Mouse (Mus musculus): Measurements from ENCODE around the gene Gm8677. TPM values are rescaled to one million over a fixed set of nuclear protein-coding genes. Genes with fewer than 3 reads are reported as not detected.
"Not testable (repeated sequence)": the region's sequence is repeated elsewhere in the genome, so short reads cannot be mapped to it uniquely, and the experiment has no call there.

Gm8677 gene
- polyA plus RNA-seq (2015; fragmentation: Nextera tagmentation; extraction: Ambion mirVana) = not detected in 2 replicates

DNA sequence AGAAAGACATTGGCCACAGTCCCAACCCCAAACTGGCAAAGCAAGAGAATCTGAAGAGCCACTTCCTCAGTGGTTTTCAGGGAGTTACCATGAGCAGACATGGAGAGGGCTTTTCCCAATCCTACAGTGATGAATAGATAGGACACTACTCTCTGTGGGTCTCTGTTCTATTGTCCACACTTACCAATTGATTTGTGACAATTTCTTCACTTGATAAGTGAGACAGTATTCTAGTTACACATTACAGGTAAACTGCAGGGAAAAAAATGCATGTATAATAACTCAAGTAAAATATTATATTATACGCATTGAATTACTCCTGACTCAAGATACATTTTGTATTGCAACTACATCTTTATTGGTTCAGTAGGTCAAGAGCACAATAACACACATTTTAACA lies at the start of gene Gm8677:
TSS of gene Gm8677 (minus strand) at position 101 of the 400 bp plus-strand sequence.
- not testable (repeated sequence) for H3K9ac ChIP-seq (ENCODE audit: low read length); H3K4me1 ChIP-seq (replicated peaks; ENCODE audit: control insufficient read depth, insufficient read depth); H3K27me3 ChIP-seq (ENCODE audit: control insufficient read depth, insufficient read depth, low read length); H3K4me3 ChIP-seq (ENCODE audit: low read depth, low read length); H3K27ac ChIP-seq (replicated peaks); H3K4me2 ChIP-seq (replicated peaks; ENCODE audit: low read depth); ATAC-seq (ENCODE audit: low FRiP score, low TSS enrichment); DNase-seq (ENCODE audit: low spot score); H3K36me3 ChIP-seq (ENCODE audit: control insufficient read depth, insufficient read depth, low read length); H3K9me3 ChIP-seq (ENCODE audit: control insufficient read depth, low read length)
- no CpG with 5 or more reads among the region's 1 CpGs for WGBS

GRCm38 (mm10) chr7:22565243-22565642 lies 30.6 kb upstream of the Gm8677 start, which contains the start of gene Gm4201:
TSS of gene Gm4201 (minus strand) at chr7:22565343.
- H3K4me3 ChIP-seq (ENCODE audit: low read depth, low read length); H3K9ac ChIP-seq (ENCODE audit: low read length); ATAC-seq (ENCODE audit: low FRiP score, low TSS enrichment); H3K4me2 ChIP-seq (replicated peaks; ENCODE audit: low read depth); H3K27ac ChIP-seq (replicated peaks); H3K9me3 ChIP-seq (ENCODE audit: control insufficient read depth, low read length); H3K36me3 ChIP-seq (ENCODE audit: control insufficient read depth, insufficient read depth, low read length); H3K27me3 ChIP-seq (ENCODE audit: control insufficient read depth, insufficient read depth, low read length); H3K4me1 ChIP-seq (replicated peaks; ENCODE audit: control insufficient read depth, insufficient read depth); DNase-seq (ENCODE audit: low spot score): not testable (repeated sequence)
- WGBS = no CpG with 5 or more reads among the region's 3 CpGs

DNA sequence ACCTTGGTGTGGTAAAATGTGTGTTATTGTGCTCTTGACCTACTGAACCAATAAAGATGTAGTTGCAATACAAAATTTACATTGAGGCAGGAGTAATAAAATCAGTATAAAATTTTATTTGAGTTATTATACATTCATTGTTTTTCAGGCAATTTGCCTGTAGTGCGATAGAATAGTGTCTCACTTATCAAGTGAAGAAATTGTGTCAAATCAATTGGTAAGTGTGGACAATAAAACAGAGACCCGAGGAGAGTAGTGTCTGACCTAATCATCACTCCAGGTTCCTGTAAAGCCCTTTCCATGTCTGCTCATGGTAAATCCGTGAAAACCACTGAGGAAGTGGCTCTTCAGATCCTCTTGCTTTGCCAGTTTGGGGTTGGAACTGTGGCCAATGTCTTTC lies 12.0 kb downstream of the Gm8677 start, which contains the start of gene Vmn1r152:
TSS of gene Vmn1r152 (plus strand) at position 301 of the 400 bp plus-strand sequence.
- ATAC-seq (ENCODE audit: low FRiP score, low TSS enrichment); DNase-seq (ENCODE audit: low spot score); H3K4me2 ChIP-seq (replicated peaks; ENCODE audit: low read depth); H3K36me3 ChIP-seq (ENCODE audit: control insufficient read depth, insufficient read depth, low read length); H3K27me3 ChIP-seq (ENCODE audit: control insufficient read depth, insufficient read depth, low read length); H3K9me3 ChIP-seq (ENCODE audit: control insufficient read depth, low read length); H3K4me1 ChIP-seq (replicated peaks; ENCODE audit: control insufficient read depth, insufficient read depth); H3K4me3 ChIP-seq (ENCODE audit: low read depth, low read length); H3K27ac ChIP-seq (replicated peaks); H3K9ac ChIP-seq (ENCODE audit: low read length): not testable (repeated sequence)
- WGBS = no CpG with 5 or more reads among the region's 3 CpGs

- WGBS = 28% methylated on average over 1 of the region's 3 CpGs
- not testable (repeated sequence) for H3K9me3 ChIP-seq (ENCODE audit: control insufficient read depth, low read length); H3K36me3 ChIP-seq (ENCODE audit: control insufficient read depth, insufficient read depth, low read length); H3K4me3 ChIP-seq (ENCODE audit: low read depth, low read length); H3K4me2 ChIP-seq (replicated peaks; ENCODE audit: low read depth); ATAC-seq (ENCODE audit: low FRiP score, low TSS enrichment); H3K27ac ChIP-seq (replicated peaks); H3K4me1 ChIP-seq (replicated peaks; ENCODE audit: control insufficient read depth, insufficient read depth); DNase-seq (ENCODE audit: low spot score); H3K27me3 ChIP-seq (ENCODE audit: control insufficient read depth, insufficient read depth, low read length); H3K9ac ChIP-seq (ENCODE audit: low read length)
Observed at GRCm38 (mm10) chr7:22499578-22499977, 35.1 kb downstream of the Gm8677 start, which contains the start of gene Vmn1r151. TSS of gene Vmn1r151 (minus strand) at chr7:22499678.

Other genes with a start within 250 kb of the Gm8677 start
- gene Gm4187, start 205.2 kb downstream of the Gm8677 start, polyA plus RNA-seq (2015; fragmentation: Nextera tagmentation; extraction: Ambion mirVana) = not detected in 2 replicates
- gene Gm8660, start 163.8 kb downstream of the Gm8677 start, polyA plus RNA-seq (2015; fragmentation: Nextera tagmentation; extraction: Ambion mirVana) = not detected in 2 replicates
- not detected in 2 replicates for gene Vmn1r148, start 121.3 kb downstream of the Gm8677 start, polyA plus RNA-seq (2015; fragmentation: Nextera tagmentation; extraction: Ambion mirVana)
- not detected in 2 replicates for gene Vmn1r149, start 96.7 kb downstream of the Gm8677 start, polyA plus RNA-seq (2015; fragmentation: Nextera tagmentation; extraction: Ambion mirVana)
- not detected in 2 replicates for gene Gm10665, start 70.8 kb downstream of the Gm8677 start, polyA plus RNA-seq (2015; fragmentation: Nextera tagmentation; extraction: Ambion mirVana)
- not detected in 2 replicates for gene Vmn1r151, start 35.2 kb downstream of the Gm8677 start, polyA plus RNA-seq (2015; fragmentation: Nextera tagmentation; extraction: Ambion mirVana)
- not detected in 2 replicates for gene Vmn1r152, start 11.9 kb downstream of the Gm8677 start, polyA plus RNA-seq (2015; fragmentation: Nextera tagmentation; extraction: Ambion mirVana)
- gene Gm4201, start 30.5 kb upstream of the Gm8677 start, polyA plus RNA-seq (2015; fragmentation: Nextera tagmentation; extraction: Ambion mirVana) = not detected in 2 replicates
- gene Gm4565, start 53.2 kb upstream of the Gm8677 start, polyA plus RNA-seq (2015; fragmentation: Nextera tagmentation; extraction: Ambion mirVana) = not detected in 2 replicates
- not detected in 2 replicates for gene Vmn1r155, start 123.1 kb upstream of the Gm8677 start, polyA plus RNA-seq (2015; fragmentation: Nextera tagmentation; extraction: Ambion mirVana)
- gene Gm8693, start 157.4 kb upstream of the Gm8677 start, polyA plus RNA-seq (2015; fragmentation: Nextera tagmentation; extraction: Ambion mirVana) = not detected in 2 replicates
- not detected in 2 replicates for gene Gm4567, start 184.8 kb upstream of the Gm8677 start, polyA plus RNA-seq (2015; fragmentation: Nextera tagmentation; extraction: Ambion mirVana)
- gene Vmn1r157, start 226.8 kb upstream of the Gm8677 start, polyA plus RNA-seq (2015; fragmentation: Nextera tagmentation; extraction: Ambion mirVana) = not detected in 2 replicates

Data from stomach, postnatal 0 days (tissue).